Mouse (Mus musculus) monocyte, adult 2 months (primary cell): ENCODE measurements around the gene Top1.
A peak's percentile ranks its signal among the peaks of the same experiment; 100 is the strongest.
"Not testable (repeated sequence)": the region's sequence is repeated elsewhere in the genome, so short reads cannot be mapped to it uniquely, and the experiment has no call there.

Experiments used
- DNase-seq, 2 experiments: peaks; one replicate each; pipeline ENCODE4 v3.0.0; 2022; ENCODE audit warnings: low spot score in 2 of 2, low read depth in 1 of 2

Gene Top1

GRCm38 (mm10) chr2:160630872-160631597, 14.7 kb upstream of the Top1 start:
- no peak for DNase-seq

- DNase-seq = no peak
These were observed 5.6 kb upstream of the Top1 start for GRCm38 (mm10) chr2:160639911-160640717.

- no peak for DNase-seq
These were observed 4.5 kb upstream of the Top1 start for GRCm38 (mm10) chr2:160641176-160641575.

GRCm38 (mm10) chr2:160646144-160646844, 606 bp downstream of the Top1 start:
- no peak for DNase-seq

GRCm38 (mm10) chr2:160646845-160647178, 1.1 kb downstream of the Top1 start:
- no peak for DNase-seq

- DNase-seq = no peak
These were observed 2.4 kb downstream of the Top1 start for GRCm38 (mm10) chr2:160648097-160648496.

GRCm38 (mm10) chr2:160649072-160649471, 3.4 kb downstream of the Top1 start:
- DNase-seq = no peak

GRCm38 (mm10) chr2:160651165-160651564, 5.5 kb downstream of the Top1 start:
- no peak for DNase-seq

- DNase-seq = no peak
These were observed 7.5 kb downstream of the Top1 start for GRCm38 (mm10) chr2:160653218-160653617.

GRCm38 (mm10) chr2:160655561-160655960, 9.9 kb downstream of the Top1 start:
- no peak for DNase-seq

GRCm38 (mm10) chr2:160656234-160656633, 10.5 kb downstream of the Top1 start:
- no peak for DNase-seq

- no peak for DNase-seq
These were observed 12.2 kb downstream of the Top1 start for GRCm38 (mm10) chr2:160657801-160658442.

GRCm38 (mm10) chr2:160658811-160659210, 13.1 kb downstream of the Top1 start:
- DNase-seq = no peak

- DNase-seq = no peak
These were observed 18.7 kb downstream of the Top1 start for GRCm38 (mm10) chr2:160664421-160664820.

GRCm38 (mm10) chr2:160664986-160665385, 19.3 kb downstream of the Top1 start:
- not testable (repeated sequence) for DNase-seq

GRCm38 (mm10) chr2:160667259-160667658, 21.6 kb downstream of the Top1 start:
- peak; percentile 9 to 15 for DNase-seq

- DNase-seq = no peak
These were observed 54.6 kb downstream of the Top1 start for GRCm38 (mm10) chr2:160700271-160700670.

- DNase-seq = no peak
These were observed 55.9 kb downstream of the Top1 start for GRCm38 (mm10) chr2:160701603-160702002.

GRCm38 (mm10) chr2:160702824-160703223, 57.1 kb downstream of the Top1 start:
- no peak for DNase-seq

- DNase-seq = no peak
These were observed 62.0 kb downstream of the Top1 start for GRCm38 (mm10) chr2:160707673-160708072.

- no peak for DNase-seq
These were observed 69.9 kb downstream of the Top1 start for GRCm38 (mm10) chr2:160715463-160716030.
